Mouse (Mus musculus) limb, embryonic 10.5 days (tissue): ENCODE results near the gene Gsg1l. TPM values are rescaled to one million over a fixed set of nuclear protein-coding genes. Genes with fewer than 3 reads are reported as not detected.
A peak's percentile ranks its signal among the peaks of the same experiment; 100 is the strongest.

ENCODE experiments used
- DNase-seq: peaks from one replicate; pipeline ENCODE4 v3.0.0-alpha.2; 2017; ENCODE audit warnings: low spot score
- H3K27ac ChIP-seq: fragments of 300-500 bp; sonication (generic); 2 replicates; pipeline ENCODE4 v1.5.1; 2016; ENCODE audit warnings: mild to moderate bottlenecking
- H3K27me3 ChIP-seq: fragments of 300-500 bp; sonication (generic); 2 replicates; pipeline ENCODE4 v1.6.1; 2016; ENCODE audit warnings: low read depth, mild to moderate bottlenecking; ENCODE audit not compliant: poor library complexity, severe bottlenecking
- H3K36me3 ChIP-seq: fragments of 300-500 bp; sonication (generic); 2 replicates; pipeline ENCODE4 v1.6.1; 2016; ENCODE audit warnings: mild to moderate bottlenecking, moderate library complexity
- H3K4me1 ChIP-seq: fragments of 300-500 bp; sonication (generic); 2 replicates; pipeline ENCODE4 v1.6.1; 2016
- H3K4me3 ChIP-seq: fragments of 300-500 bp; sonication (generic); 2 replicates; pipeline ENCODE4 v1.5.1; 2016; ENCODE audit warnings: mild to moderate bottlenecking, moderate library complexity
- H3K9me3 ChIP-seq: fragments of 300-500 bp; sonication (generic); replicated peaks from 2 replicates; pipeline ENCODE4 v1.6.1; 2016; ENCODE audit warnings: mild to moderate bottlenecking
- WGBS: fragments of 180-500 bp; shearing (Covaris S2); methylation state at CpG from one replicate; pipeline ENCODE4 v1.1.7; 2016; 5-methylcytosine and 5-hydroxymethylcytosine counted together
- polyA plus RNA-seq: library from polyadenylated mRNA; unstranded; fragments of >200 nt; fragmentation: Nextera tagmentation; extraction: Ambion mirVana; gene quantifications from 2 replicates; pipeline ENCODE4 v1.2.1, GENCODE M21; 2016

The Gsg1l gene
- polyA plus RNA-seq, 1 experiment from 2014 or later, result 0.61 TPM

- no peaks in the 10 kb centered on the region for H3K36me3 ChIP-seq
- 95% methylated on average over 4 of the region's 4 CpGs for WGBS
- no peak for DNase-seq
- H3K27ac ChIP-seq, result no peak overlapping the region
- peaks cover 7% of the 10 kb centered on the region; the same call in 1 of the 2 replicates for H3K4me1 ChIP-seq
- no peaks in the 10 kb centered on the region for H3K9me3 ChIP-seq
- no peak overlapping the region for H3K4me3 ChIP-seq
- H3K27me3 ChIP-seq, result peaks cover 4% of the 10 kb centered on the region; the same call in 1 of the 2 replicates
Measured at GRCm38 (mm10) chr7:126070321-126070720, 11.9 kb downstream of the Gsg1l start.

- WGBS, result 69% methylated on average over 14 of the region's 14 CpGs
- Histone ChIP-seq H3K36me3 (no peaks in the 10 kb centered on the region), H3K9me3 (no peaks in the 10 kb centered on the region), H3K4me3 (no peak overlapping the region), H3K4me1 (0 out of 2 replicates have a peak, but pooled peaks cover 3% of the 10 kb centered on the region), H3K27ac (no peak overlapping the region), H3K27me3 (peaks cover 4% of the 10 kb centered on the region; the same call in 1 of the 2 replicates)
- no peak for DNase-seq
Measured at GRCm38 (mm10) chr7:126066777-126067176, 15.4 kb downstream of the Gsg1l start.

- Histone ChIP-seq H3K4me3 (no peak overlapping the region), H3K9me3 (no peaks in the 10 kb centered on the region), H3K36me3 (no peaks in the 10 kb centered on the region), H3K27me3 (peaks cover 4% of the 10 kb centered on the region; the same call in 1 of the 2 replicates), H3K4me1 (0 out of 2 replicates have a peak, but pooled peaks cover 3% of the 10 kb centered on the region), H3K27ac (no peak overlapping the region)
- DNase-seq, result no peak
- 62% methylated on average over 5 of the region's 5 CpGs for WGBS
Measured at GRCm38 (mm10) chr7:126065243-126065876, 16.9 kb downstream of the Gsg1l start.

GRCm38 (mm10) chr7:126062228-126062627 is 20.0 kb downstream of the Gsg1l start:
- Histone ChIP-seq H3K4me3 (no peak overlapping the region), H3K27me3 (peaks cover 4% of the 10 kb centered on the region; the same call in 1 of the 2 replicates), H3K4me1 (no peaks in the 10 kb centered on the region), H3K36me3 (no peaks in the 10 kb centered on the region), H3K9me3 (no peaks in the 10 kb centered on the region), H3K27ac (no peak overlapping the region)
- no peak for DNase-seq
- 81% methylated on average over 4 of the region's 4 CpGs for WGBS

GRCm38 (mm10) chr7:126058918-126059317 is 23.3 kb downstream of the Gsg1l start:
- no peaks in the 10 kb centered on the region for H3K9me3 ChIP-seq
- 80% methylated on average over 7 of the region's 7 CpGs for WGBS
- H3K4me3 ChIP-seq, result no peak overlapping the region
- peaks cover 3% of the 10 kb centered on the region; the same call in 1 of the 2 replicates for H3K4me1 ChIP-seq
- no peaks in the 10 kb centered on the region for H3K36me3 ChIP-seq
- no peak for DNase-seq
- no peak overlapping the region for H3K27ac ChIP-seq
- H3K27me3 ChIP-seq, result no peaks in the 10 kb centered on the region

- H3K4me1 ChIP-seq, result peaks cover 8% of the 10 kb centered on the region
- no peak for DNase-seq
- H3K9me3 ChIP-seq, result no peaks in the 10 kb centered on the region
- no peak overlapping the region for H3K4me3 ChIP-seq
- H3K36me3 ChIP-seq, result no peaks in the 10 kb centered on the region
- WGBS, result 54% methylated on average over 10 of the region's 10 CpGs
- H3K27ac ChIP-seq, result no peak overlapping the region
- no peaks in the 10 kb centered on the region; the same call in 1 of the 2 replicates for H3K27me3 ChIP-seq
Measured at GRCm38 (mm10) chr7:126057332-126057914, 24.8 kb downstream of the Gsg1l start.

- peaks cover 11% of the 10 kb centered on the region for H3K4me1 ChIP-seq
- no peaks in the 10 kb centered on the region; the same call in 1 of the 2 replicates for H3K27me3 ChIP-seq
- WGBS, result 87% methylated on average over 6 of the region's 6 CpGs
- no peak overlapping the region for H3K27ac ChIP-seq
- DNase-seq, result no peak
- H3K9me3 ChIP-seq, result no peaks in the 10 kb centered on the region
- H3K36me3 ChIP-seq, result no peaks in the 10 kb centered on the region
- H3K4me3 ChIP-seq, result no peak overlapping the region
Measured at GRCm38 (mm10) chr7:126054574-126054973, 27.6 kb downstream of the Gsg1l start.

GRCm38 (mm10) chr7:126053618-126054017 is 28.6 kb downstream of the Gsg1l start:
- H3K9me3 ChIP-seq, result no peaks in the 10 kb centered on the region
- no peak for DNase-seq
- WGBS, result 82% methylated on average over 7 of the region's 7 CpGs
- peaks cover 14% of the 10 kb centered on the region for H3K4me1 ChIP-seq
- H3K27me3 ChIP-seq, result no peaks in the 10 kb centered on the region; the same call in 1 of the 2 replicates
- no peak overlapping the region for H3K4me3 ChIP-seq
- H3K27ac ChIP-seq, result no peak overlapping the region
- no peaks in the 10 kb centered on the region for H3K36me3 ChIP-seq

GRCm38 (mm10) chr7:126051910-126052309 is 30.3 kb downstream of the Gsg1l start:
- no peak for DNase-seq

GRCm38 (mm10) chr7:126045077-126045476 is 37.1 kb downstream of the Gsg1l start:
- no peak for DNase-seq
- Histone ChIP-seq H3K36me3 (no peaks in the 10 kb centered on the region), H3K9me3 (no peaks in the 10 kb centered on the region), H3K4me1 (peaks cover 13% of the 10 kb centered on the region; the same call in 1 of the 2 replicates), H3K27ac (no peak overlapping the region), H3K4me3 (no peak overlapping the region), H3K27me3 (no peaks in the 10 kb centered on the region)
- WGBS, result 93% methylated on average over 6 of the region's 6 CpGs

More at GRCm38 (mm10) chr7:126051910-126052309, 30.3 kb downstream of the Gsg1l start:
- H3K27ac ChIP-seq, result no peak overlapping the region
- H3K4me3 ChIP-seq, result no peak overlapping the region
- H3K36me3 ChIP-seq, result no peaks in the 10 kb centered on the region
- no peaks in the 10 kb centered on the region; the same call in 1 of the 2 replicates for H3K27me3 ChIP-seq
- WGBS, result 45% methylated on average over 6 of the region's 6 CpGs
- no peaks in the 10 kb centered on the region for H3K9me3 ChIP-seq
- H3K4me1 ChIP-seq, result peaks cover 17% of the 10 kb centered on the region

GRCm38 (mm10) chr7:126042306-126042705 is 39.9 kb downstream of the Gsg1l start:
- WGBS, result 55% methylated on average over 3 of the region's 3 CpGs
- DNase-seq, result no peak

GRCm38 (mm10) chr7:126040794-126041526 is 41.3 kb downstream of the Gsg1l start:
- H3K27ac ChIP-seq, result peak overlapping the region; percentile 46; the same call in 1 of the 2 replicates
- no peaks in the 10 kb centered on the region for H3K36me3 ChIP-seq
- 82% methylated on average over 18 of the region's 18 CpGs for WGBS
- no peak for DNase-seq
- H3K4me1 ChIP-seq, result peaks cover 35% of the 10 kb centered on the region
- no peaks in the 10 kb centered on the region for H3K9me3 ChIP-seq
- H3K4me3 ChIP-seq, result no peak overlapping the region
- no peaks in the 10 kb centered on the region for H3K27me3 ChIP-seq

More at GRCm38 (mm10) chr7:126042306-126042705, 39.9 kb downstream of the Gsg1l start:
- Histone ChIP-seq H3K36me3 (no peaks in the 10 kb centered on the region), H3K27ac (no peak overlapping the region), H3K4me3 (no peak overlapping the region), H3K4me1 (peaks cover 31% of the 10 kb centered on the region), H3K27me3 (no peaks in the 10 kb centered on the region), H3K9me3 (no peaks in the 10 kb centered on the region)

- H3K27me3 ChIP-seq, result no peaks in the 10 kb centered on the region
- H3K36me3 ChIP-seq, result no peaks in the 10 kb centered on the region
- no peak overlapping the region for H3K4me3 ChIP-seq
- no peak for DNase-seq
- peaks cover 40% of the 10 kb centered on the region for H3K4me1 ChIP-seq
- peak overlapping the region; percentile 59; the same call in 1 of the 2 replicates for H3K27ac ChIP-seq
- WGBS, result 94% methylated on average over 5 of the region's 5 CpGs
- no peaks in the 10 kb centered on the region for H3K9me3 ChIP-seq
Measured at GRCm38 (mm10) chr7:126039847-126040246, 42.4 kb downstream of the Gsg1l start.
